Mouse (Mus musculus) olfactory bulb, adult 2 months (tissue): ENCODE measurements around the gene Cacna1i.

ENCODE experiments used
- CTCF ChIP-seq: fragments of 200-500 bp; IDR thresholded peaks from 2 replicates; pipeline ENCODE4 v1.5.1; 2012; ENCODE audit warnings: low read depth, mild to moderate bottlenecking, low read length, moderate library complexity; ENCODE audit not compliant: insufficient read depth
- POLR2A ChIP-seq: fragments of 200-500 bp; IDR thresholded peaks from 2 replicates; pipeline ENCODE4 v1.6.1; 2012; ENCODE audit warnings: mild to moderate bottlenecking, low read depth, low read length, moderate library complexity; ENCODE audit not compliant: insufficient read depth

DNA sequence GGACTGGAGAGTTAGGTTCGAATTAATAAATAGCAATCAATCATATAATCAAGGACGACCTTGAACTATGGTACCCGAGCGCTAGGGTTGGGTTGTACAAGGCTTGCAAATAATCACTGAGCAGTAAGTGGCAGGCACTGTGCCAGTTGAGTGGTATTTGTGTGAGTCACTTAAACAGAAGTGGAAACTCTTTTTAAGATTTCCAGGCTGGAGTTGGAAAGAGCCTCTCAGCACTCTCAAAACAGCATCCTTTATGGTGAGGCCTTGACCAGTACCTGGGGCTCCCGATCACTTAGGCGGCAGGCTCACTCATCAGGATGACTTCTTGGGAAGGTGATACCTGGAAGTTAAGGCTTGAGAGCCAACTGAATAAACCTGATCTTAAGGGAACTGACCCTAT lies 32.8 kb upstream of the Cacna1i start:
- TF ChIP-seq CTCF (no peak), POLR2A (no peak)
